Mouse (Mus musculus) kidney, postnatal 10 days (tissue): ENCODE measurements around the gene Alad.

Experiments
- DNase-seq: peaks from one replicate; pipeline ENCODE4 v3.0.0; 2021; ENCODE audit warnings: mixed read lengths

Gene Alad

DNA sequence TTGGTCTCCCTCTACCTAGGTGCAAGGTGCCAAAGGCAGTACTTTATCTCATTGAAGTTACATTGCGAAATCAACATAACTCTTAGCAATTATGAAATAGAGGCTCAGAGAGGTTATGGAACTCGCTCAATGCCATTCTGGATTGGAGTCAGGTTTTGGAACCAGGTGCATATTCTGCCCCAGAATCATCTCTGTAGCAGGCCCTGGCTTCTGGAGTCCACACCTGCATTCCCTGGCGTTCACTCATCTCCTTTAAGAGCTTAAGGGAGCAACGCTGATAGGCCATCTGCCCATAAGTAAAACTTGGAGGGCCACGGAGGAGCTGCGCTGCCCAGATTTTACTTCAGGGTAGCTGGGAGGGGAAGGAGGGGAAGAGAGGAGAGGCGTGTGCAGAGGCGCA lies 2.7 kb downstream of the Alad start:
- DNase-seq, result no peak

DNA sequence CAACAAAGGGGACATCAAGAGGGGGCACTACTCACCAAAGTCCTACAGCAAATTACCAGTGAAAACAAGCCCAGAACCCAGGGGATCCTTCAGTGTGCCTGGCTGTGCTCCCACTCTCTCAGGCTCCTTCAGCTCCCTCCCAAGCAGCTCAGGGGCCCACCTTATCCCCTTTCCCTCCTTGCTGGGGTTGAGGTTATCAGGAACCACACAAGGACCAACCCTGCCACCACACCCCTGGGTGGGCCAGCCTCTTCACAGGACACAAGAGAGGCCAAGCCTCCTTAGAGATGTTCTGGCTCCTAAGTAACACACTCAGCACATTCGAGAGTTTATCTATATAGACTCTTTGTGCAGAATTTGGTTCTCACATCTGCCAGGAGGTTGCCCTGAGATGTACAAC lies 3.1 kb downstream of the Alad start:
- DNase-seq, result no peak

- peak; percentile 85 for DNase-seq
Observed at GRCm38 (mm10) chr4:62516079-62516478, 3.6 kb downstream of the Alad start.

GRCm38 (mm10) chr4:62515490-62515889 lies 4.2 kb downstream of the Alad start:
- DNase-seq, result no peak

DNA sequence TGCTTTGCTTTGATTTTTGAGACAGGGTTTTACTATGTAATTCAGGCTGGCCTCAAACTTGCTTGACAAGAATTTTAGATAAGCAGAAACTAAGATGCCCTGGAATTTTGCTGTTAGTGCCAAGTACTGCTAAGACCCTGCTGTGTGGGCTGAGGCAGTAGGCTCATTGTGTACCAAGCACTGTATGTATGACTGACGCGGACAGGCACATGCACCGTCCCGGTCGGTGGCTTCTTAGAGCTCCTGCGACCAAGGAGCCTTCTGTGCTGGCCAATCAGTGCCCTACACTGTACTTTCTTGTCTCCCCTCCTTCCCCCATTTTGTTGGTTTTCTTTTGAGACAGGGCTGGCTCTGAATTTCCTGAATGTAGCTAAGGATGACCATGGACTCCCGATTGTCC lies 4.7 kb downstream of the Alad start:
- DNase-seq, result no peak

DNA sequence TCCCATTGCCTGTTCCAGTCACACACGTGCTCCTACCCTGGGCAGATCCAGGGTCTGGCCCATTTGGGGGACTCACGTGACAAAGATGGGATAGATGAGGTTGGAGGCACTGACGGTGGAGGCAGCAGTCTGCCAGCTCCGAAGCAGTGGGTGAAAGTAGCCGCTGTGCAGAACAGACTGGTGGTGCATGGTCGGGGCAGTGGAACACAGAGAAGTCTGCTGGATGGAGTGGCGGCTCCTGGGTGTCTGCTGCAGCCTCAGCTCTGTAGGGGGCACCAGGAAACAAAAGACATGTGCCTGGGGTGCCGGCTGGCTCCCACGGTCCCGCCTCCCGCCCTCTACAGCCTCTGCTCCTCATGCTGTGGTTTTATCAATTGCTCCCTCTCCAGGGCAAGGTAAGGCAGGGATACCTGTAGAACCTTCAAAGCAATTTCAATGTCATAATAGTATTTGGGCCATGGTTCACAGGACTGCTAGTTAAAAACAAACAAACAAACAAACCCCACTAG lies 5.7 kb downstream of the Alad start:
- no peak for DNase-seq

GRCm38 (mm10) chr4:62509946-62510345 lies 9.8 kb downstream of the Alad start:
- peak; percentile 83 for DNase-seq

DNA sequence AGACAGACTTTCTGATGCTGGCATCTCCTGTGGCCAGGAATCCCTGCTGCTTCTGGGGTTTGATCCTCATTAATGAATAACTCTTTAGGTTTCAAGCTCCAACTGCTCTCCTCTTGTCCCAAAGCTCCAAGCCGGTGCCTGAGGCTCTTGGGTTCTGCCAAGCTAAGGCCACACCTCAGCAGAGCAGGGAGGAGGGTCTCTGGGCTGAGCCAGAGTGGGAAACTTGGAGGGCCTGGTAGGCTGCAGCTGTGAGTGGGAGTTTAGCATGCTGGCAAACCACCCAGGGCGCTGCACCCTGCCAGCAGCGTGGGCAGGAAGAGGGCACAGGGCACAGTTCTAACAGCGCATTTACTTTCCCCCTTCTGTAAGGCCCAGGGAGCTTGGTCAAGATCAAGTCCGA lies 10.9 kb downstream of the Alad start:
- peak; percentile 60 for DNase-seq

GRCm38 (mm10) chr4:62506798-62507197 lies 12.9 kb downstream of the Alad start:
- peak; percentile 66 for DNase-seq

DNA sequence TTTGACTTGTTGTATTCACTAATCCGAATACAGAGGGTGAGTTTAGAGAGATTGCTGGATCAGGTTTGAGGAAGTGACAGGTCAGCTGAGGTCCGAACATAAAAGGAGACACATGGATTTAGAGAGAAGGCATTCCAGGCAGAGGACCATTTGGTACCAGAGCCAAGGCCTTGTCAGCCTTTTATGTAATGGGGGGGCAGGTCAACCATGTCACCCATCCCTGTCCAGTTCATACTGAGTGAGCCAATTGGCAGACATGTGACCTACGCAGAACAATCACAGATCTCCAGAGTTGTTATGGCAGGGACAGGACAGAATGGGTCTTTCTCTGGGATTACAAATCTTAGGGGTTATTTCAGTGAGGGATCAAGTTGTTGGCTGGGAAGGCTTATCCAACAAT lies 13.7 kb downstream of the Alad start:
- no peak for DNase-seq

- DNase-seq, result no peak
Observed at GRCm38 (mm10) chr4:62503374-62503970, 16.2 kb downstream of the Alad start, which contains the start of gene Hdhd3. Gene Hdhd3 (minus strand): TSS chr4:62503467.

- peak; percentile 46 for DNase-seq
Observed at GRCm38 (mm10) chr4:62502969-62503368, 16.7 kb downstream of the Alad start.

- peak; percentile 96 for DNase-seq
Observed at GRCm38 (mm10) chr4:62501964-62502732, 17.6 kb downstream of the Alad start.

- no peak for DNase-seq
Observed at GRCm38 (mm10) chr4:62501534-62501933, 18.2 kb downstream of the Alad start.

DNA sequence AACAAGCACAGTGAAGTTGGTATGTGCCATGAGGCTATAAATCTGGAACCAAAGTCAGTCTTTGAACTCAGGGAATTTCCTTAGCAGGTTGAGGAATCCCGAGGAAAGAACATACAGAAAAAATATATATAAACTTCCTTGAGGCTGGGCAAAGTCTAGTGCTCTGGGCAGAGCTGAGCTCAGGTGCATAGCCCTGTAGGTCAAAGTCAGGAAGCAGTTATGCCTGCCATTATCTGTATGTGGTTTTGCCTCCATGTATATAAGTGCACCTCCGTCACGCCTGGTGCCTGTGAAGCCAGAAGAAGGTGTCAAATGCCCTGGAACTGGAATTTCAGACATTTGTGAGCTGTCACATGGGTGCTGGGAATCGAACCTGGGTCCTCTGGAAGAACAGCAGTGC lies 18.9 kb downstream of the Alad start:
- no peak for DNase-seq

GRCm38 (mm10) chr4:62496815-62497214 lies 22.9 kb downstream of the Alad start:
- peak; percentile 73 for DNase-seq

GRCm38 (mm10) chr4:62495946-62496345 lies 23.8 kb downstream of the Alad start:
- peak; percentile 66 for DNase-seq

DNA sequence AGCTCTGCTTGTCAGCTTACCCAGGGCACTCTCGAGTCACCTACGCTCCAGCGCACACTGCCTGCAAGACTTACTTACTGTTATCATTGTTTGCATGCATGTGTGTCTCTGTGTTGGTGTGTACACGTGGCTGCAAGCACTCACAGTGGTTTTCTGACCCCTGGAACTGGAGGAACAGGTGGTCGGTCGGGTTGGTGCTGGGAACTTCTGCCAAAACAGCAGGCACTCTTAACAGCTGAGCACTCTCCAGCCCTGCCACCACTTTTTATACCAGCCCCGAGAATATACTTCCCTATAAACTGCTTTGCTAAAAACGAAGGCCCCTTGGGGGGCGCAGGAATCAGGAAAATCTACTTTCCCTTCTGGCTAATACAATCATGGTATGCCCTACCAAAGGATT lies 25.5 kb downstream of the Alad start:
- no peak for DNase-seq

DNA sequence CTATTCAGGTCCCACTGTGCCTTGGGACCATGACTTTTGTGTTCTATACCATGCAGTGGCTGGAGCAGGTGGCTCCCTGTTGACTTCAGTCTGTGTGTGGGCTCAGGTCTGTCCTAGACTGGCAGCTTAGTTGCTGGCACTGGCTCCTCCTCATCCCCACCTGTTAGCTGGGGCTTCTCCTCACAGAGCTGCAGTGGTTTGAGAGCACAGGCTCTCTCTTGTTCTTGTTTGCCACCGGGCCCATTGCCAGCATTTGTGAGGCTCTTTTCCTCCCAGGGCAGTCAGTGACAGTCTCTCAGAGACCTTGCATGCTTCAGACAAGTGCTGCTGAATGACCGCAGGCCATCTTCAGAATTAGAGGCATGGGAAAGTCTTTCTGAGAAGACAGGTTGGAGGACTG lies 27.0 kb downstream of the Alad start:
- no peak for DNase-seq

- DNase-seq, result no peak
Observed at GRCm38 (mm10) chr4:62487914-62488313, 31.8 kb downstream of the Alad start.

DNA sequence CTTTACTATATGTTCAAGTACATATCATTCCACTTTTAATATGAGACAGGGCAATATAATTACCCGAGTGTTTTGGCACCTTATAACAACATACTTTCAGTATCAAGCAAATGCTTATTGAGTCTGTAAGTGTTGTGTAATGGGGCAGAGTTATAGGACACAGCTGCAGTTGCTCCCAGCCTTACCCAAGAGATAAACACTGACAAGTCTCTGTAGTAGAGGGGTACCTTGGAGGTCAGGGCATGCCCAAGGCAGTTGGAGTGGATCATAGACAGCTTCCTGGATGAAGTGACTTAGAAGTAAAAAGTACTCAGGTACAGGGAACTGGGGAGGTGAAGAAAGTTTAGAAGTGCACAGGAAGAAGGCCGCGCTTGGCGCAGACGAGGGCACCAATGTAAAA lies 32.5 kb downstream of the Alad start:
- no peak for DNase-seq

GRCm38 (mm10) chr4:62486162-62486696 lies 33.5 kb downstream of the Alad start:
- DNase-seq, result no peak

DNA sequence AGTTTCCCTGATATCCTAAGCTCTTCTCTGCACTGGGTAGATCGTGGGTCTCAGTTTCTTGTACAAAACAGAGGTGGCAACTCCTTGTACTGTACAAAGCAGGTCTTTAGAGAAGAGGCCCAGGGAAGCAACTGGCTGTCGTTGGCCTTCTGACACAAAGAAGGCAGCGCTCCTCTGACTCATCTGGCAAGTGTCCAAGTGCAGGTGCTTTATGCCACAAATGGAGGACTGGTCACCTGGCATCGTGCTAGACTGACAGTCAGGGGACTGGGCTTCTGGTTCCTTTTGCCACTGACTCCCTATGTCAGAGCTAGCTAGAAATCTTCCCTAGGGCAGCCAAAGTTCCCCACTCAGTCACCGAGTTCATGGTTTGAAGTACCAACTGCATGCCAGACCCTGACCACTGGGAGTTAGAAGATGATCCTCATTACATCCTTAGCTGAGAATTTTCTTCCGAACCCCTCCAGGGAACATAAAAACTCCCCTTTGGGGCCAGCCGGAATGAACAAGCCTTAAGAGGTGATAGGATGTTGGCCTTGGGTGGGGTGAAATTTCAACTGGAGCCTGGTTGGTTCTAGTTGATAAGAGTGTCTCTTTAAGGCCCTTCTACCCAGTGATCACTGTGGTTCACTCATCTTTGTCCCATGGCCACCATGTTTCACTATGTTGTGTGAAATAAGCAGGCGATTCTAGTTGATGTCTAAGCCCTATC lies 34.1 kb downstream of the Alad start:
- peak; percentile 40 for DNase-seq

- DNase-seq, result no peak
Observed at GRCm38 (mm10) chr4:62484928-62485327, 34.8 kb downstream of the Alad start.
